Mouse (Mus musculus) telencephalon, adult 2 months (tissue): Measurements from ENCODE around the gene Oscar.

Experiments
- DNase-seq: peaks from one replicate; pipeline ENCODE4 v3.0.0-alpha.2; 2011; ENCODE audit warnings: low read depth, low spot score

The Oscar gene

GRCm38 (mm10) chr7:3567336-3567735 is 48.6 kb downstream of the Oscar start:
- no peak for DNase-seq
